Mouse (Mus musculus) right cerebral cortex, postnatal 36 days (tissue): Measurements from ENCODE around the gene Zfp52.

Experiments used
- DNase-seq, 2 experiments: peaks; one replicate each; pipeline ENCODE4 v3.0.0; 2022; ENCODE audit warnings: low spot score in 2 of 2, mixed read lengths in 1 of 2

Gene Zfp52

DNA sequence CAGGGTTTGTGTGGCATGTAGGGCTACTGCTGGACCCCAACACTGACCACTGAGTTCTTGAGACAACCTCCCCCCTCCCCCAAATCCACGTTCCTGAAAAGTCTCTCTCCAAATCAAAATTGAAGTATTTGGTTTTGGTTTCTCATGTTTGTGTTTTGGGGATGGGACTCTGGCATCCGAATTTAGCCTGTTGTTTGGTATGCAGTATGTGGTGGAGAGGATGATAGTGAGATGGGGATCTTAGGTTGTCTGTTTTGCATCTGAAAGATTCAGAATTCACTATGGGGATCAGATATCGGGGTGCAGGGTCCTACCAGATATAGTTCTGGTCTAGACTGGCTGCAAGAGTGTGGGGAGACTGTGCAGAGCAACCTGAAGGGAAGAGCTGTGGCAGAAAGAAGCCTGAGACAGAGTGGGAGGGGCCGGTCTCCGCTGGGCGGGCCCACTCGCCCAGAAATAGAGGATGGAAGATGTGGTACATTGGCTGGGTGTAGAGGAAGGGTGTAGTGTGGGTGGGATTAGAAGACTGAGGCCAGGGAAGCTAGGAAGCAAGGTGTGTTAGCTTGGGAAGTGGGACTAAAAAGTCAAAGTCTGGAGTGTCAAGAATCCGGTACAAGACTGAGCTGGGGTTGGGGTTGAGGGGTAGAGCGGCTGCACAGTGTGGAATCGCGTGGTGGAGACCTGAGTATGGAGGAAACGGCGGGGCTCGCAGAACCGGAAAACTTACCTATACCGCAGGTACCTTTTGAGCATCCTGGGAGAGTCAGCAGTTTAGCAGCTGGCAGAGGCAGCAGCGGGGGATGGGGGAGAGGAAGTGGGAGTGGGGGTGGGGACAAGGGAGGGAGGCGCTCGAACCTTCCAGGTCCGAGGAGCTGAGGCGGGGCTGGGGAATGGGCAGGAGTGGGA is at the start of gene Zfp52:
TSS of gene Zfp52 (plus strand) at position 444 of the 906 bp plus-strand sequence.
- peak; percentile 31 to 68 for DNase-seq

- DNase-seq = peak; percentile 75 to 83
These were observed 46.4 kb upstream of the Zfp52 start, which contains the start of gene Zfp53 for GRCm38 (mm10) chr17:21488760-21489499. Gene Zfp53 (plus strand): TSS chr17:21488998.

- DNase-seq = no peak
These were observed 45.8 kb upstream of the Zfp52 start for GRCm38 (mm10) chr17:21489500-21490001.

GRCm38 (mm10) chr17:21501365-21501764 is 34.0 kb upstream of the Zfp52 start:
- DNase-seq = no peak

- no peak for DNase-seq
These were observed 30.8 kb upstream of the Zfp52 start for GRCm38 (mm10) chr17:21504524-21504923.

- DNase-seq = no peak
These were observed 29.1 kb upstream of the Zfp52 start for GRCm38 (mm10) chr17:21506258-21506657.

DNA sequence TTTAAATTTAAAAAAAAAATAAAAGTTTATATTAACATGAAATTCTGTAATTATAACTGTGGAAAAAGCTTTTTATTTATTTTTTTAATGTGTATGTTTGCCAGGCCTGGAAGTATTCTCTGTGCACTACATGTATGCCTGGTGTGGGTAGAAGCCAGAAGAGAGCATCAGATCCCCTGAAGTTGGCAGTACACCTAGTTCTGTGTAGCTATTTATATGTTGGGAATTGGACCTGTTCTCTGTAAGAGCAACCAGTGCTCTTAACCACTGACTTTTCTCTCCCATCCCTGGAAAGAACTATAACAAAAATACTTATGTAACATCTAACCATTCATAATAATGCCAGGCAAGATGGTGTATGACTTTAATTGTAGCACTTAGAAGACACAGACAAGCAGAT is 25.6 kb upstream of the Zfp52 start:
- DNase-seq = no peak

DNA sequence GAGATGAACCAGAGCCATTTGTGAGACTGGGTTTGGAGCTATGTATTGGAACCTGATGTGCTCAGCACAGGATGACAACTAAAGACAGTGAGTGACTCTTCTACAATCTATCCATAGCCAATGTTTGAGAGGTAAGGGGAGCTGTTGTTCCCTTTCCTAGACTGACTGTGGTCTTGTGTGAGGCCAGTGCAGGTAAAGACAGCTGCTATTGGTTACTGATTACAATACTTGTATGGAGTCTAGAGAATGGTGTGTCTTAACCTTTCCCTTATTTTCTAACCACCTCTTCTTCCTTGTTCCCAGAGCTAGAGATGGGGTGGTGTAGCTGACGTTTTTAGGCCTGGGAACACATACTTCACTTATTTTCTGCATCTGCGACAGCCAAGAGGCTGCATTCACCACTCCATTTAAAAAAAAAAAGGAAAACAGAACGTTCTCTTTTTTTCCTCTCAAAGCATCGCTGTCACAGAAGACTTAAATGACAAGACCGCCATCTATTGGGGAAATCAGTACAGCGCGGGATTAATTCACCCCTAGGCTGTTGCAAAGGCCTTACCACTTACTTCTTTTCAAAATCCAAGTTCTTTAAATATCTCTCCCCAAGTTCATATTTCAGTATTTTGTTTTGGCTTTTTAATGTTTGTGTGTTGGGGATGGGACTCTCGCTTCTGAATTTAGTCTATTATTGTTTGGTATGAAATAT is 19.8 kb upstream of the Zfp52 start:
- peak; percentile 53 to 64 for DNase-seq

DNA sequence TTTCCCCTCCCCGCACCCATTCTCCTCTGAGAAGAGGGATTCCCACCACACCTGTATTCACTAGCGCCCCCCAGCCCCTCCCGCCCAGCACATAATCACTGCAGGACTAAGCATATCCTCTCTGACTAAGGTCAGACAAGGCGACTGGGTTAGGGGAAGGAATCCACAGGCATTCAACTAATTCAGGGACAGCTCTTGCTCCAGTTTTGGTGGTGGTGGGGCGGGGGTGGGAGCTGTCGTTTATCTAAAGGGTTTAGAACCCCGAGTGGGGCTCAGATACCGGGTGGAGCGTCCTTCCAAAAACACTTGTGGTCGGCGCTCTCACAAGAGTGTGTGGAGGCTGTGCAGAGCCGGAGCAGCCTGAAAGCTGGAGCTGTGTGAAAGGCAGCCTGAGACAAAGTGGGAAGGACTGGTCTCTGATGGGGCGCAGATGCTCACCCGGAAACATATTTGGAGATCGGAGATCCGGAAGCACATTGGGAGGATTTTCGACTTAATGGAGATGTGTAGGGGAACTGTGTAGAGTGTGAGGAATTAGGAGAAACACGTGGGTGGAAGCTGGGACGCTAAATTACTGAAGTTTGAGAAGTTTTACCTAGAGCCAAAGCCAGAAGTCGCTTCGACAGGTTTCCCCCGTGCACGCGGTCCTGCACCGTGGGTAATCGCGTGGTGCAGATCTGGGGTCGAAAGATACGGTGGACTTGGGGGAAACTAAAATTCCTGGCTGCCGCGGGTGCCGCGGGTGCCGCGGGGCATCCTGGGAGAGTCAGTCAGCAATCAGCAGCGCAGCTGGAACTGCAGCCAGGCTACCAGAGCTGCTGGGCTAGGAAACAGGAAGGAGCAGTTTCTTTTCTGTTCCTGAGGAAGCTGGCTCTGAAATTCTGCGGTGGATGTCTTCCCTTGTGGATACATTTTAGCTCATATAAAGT is 18.9 kb upstream of the Zfp52 start:
- DNase-seq = peak; percentile 45 to 61

DNA sequence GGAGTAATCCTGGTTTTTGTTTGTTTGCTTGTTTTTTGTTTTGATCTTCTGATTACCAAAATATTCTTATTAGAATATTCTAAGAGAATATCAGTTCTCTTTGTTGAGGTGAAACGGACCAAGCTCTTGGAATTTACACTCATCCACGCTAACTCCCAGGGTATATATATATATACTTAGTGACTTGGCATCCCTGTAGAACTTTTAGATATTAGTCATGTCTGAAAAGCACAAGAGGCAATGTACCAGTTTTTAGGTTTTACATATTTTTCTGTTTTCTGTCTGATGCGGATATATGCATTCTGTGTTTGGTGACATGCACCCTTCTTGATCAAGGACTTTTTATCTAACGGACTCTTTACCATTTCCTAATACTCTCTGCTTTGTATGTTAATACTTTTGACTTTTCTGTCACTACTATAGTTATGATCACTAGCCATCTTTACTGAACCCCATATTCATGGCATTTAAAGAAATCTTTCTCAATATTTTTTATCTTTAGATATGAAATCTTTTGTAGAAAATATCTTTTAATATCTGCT is 18.1 kb upstream of the Zfp52 start:
- no peak for DNase-seq

- DNase-seq = no peak
These were observed 9.1 kb upstream of the Zfp52 start for GRCm38 (mm10) chr17:21526270-21526669.

DNA sequence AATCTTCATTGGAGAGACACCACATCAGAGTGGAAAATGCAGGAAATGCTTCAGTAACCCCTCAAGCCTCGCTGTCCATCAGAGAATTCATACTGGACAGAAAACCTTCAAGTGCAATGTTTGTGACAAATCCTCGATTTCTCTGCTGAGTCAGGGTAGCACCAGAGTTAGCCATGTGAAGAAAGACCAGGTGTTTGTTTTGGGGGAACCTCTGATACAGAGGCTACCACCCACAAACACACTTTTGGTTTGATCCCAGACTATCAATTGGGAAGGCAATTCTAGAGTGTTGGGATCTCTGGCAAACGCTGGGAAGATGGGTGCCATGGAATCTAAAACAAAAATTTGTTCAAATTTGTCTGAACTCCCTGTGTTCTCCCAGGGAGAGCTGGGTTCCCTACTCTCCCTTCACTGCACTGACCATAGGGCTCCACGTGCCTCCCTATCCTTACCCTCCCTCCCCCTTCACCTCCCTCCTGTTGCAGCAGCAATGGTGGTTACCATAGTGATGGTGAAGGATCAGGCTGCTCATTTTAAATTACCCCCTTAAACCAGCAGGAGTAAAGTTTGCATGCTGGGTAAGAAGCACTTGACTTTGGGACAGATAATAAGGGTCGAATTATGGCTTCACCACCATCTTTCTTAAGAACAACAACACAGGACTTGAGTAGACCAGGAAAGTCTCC is 4.6 kb upstream of the Zfp52 start:
- DNase-seq = no peak

DNA sequence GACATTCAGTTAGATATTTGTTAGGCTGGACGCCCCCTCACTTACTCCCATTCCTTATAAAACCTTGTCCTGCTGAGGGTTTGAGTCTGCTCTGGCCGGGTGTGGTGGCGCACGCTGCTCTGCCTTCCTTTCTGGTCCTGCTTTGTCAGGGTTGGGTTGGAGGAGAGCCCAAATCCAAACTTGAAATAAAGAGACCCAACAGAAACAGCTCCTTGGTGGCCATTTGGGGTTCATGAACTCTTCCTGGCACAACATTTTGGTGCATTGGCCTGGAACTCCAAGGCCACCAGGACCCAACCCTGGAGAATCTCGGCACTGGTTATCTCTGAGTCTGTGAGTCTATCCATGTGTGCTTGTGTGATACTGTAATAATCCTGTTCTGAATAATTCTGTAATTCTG is 3.7 kb upstream of the Zfp52 start:
- no peak for DNase-seq

GRCm38 (mm10) chr17:21532101-21532951 is 3.0 kb upstream of the Zfp52 start:
- DNase-seq = peak; percentile 60 to 74

DNA sequence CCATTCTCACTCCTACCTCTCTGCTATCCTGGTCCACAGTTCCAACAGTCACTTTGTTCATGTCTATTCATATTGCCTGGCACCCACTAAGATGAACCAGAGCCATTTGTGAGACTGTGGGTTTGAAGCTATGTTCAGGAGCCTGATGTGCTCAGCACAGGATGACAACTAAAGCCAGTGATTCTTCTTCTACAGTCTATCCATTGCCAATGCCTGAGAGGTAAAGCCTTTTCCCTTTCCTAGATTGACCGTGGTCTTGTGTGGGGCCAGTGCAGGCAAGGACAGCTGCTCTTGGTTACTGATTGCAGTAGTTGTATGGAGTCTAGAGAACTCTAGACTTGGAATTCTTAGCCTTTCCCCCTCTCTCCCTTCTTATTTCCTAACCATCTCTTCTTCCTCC is 1.4 kb upstream of the Zfp52 start:
- DNase-seq = no peak

- peak in 1 of 2 experiments; percentile 32 for DNase-seq
These were observed 761 bp upstream of the Zfp52 start for GRCm38 (mm10) chr17:21534460-21535095.

- DNase-seq = no peak
These were observed 757 bp downstream of the Zfp52 start for GRCm38 (mm10) chr17:21536096-21536495.

DNA sequence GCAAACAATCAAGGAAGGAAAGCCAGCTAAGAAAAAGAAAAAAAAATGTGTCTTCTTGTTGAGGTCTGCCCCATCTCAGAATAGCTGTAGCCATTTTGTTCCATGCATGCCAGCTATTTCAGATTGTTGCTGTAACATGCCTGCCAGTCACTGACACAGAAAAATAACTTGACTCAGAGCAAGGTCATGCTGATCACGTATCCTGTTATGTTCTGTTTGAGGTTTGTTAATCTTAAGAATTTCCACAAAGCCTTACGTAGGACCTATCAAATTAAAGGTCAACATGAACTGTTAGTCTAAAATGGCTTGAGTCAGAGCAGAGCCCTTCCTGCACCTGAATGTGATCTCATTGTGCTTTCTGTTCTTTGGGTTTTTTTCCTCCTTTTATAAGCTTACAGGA is 1.3 kb downstream of the Zfp52 start:
- no peak for DNase-seq
